Mouse (Mus musculus): ENCODE measurements around the gene Slc17a9. TPM values are rescaled to one million over a fixed set of nuclear protein-coding genes. Genes with fewer than 3 reads are reported as not detected.

The Slc17a9 gene
- polyA plus RNA-seq, 1 experiment = 6.1 TPM

DNA sequence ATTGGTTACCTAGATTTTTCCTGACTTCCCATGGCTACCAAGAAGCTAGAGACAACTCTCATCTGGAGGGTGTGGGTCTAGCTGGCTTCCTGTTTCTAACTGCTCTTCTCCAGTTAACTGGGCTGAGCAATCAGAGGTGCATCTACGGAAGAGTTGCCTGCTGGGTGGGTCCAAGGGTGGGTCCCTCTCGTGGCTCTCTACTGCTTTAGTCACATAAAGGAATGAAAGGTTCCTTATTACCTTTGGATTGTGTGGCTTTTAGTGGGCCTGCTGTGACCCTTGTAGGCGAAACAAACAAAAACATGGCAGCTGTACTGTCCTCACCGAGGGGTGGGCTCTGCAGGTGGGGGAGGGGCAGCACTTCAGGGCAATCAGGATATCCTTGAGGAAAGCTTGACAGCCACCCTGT is 2.6 kb downstream of the Slc17a9 start:
- peaks cover 60% of the 10 kb centered on the region for H3K4me1 ChIP-seq
- peaks cover 29% of the 10 kb centered on the region for H3K36me3 ChIP-seq (replicated peaks; ENCODE audit: low read length)
- no peak overlapping the region for H3K4me3 ChIP-seq (replicated peaks)
- H3K9me3 ChIP-seq = no peaks in the 10 kb centered on the region
- H3K27me3 ChIP-seq (replicated peaks) = peaks cover 2% of the 10 kb centered on the region
- TF ChIP-seq FLI1 (IDR thresholded peaks at IDR 0.05; ENCODE audit: low read length) (no peak), GATA1 (IDR thresholded peaks at IDR 0.05; ENCODE audit: borderline replicate concordance, low read length) (no peak)

- Histone ChIP-seq H3K27me3 (replicated peaks) (peaks cover 2% of the 10 kb centered on the region), H3K9me3 (no peaks in the 10 kb centered on the region), H3K4me3 (replicated peaks) (no peak overlapping the region), H3K36me3 (replicated peaks; ENCODE audit: low read length) (peaks cover 21% of the 10 kb centered on the region), H3K4me1 (peaks cover 38% of the 10 kb centered on the region)
- TF ChIP-seq GATA1 (IDR thresholded peaks at IDR 0.05; ENCODE audit: borderline replicate concordance, low read length) (no peak), FLI1 (IDR thresholded peaks at IDR 0.05; ENCODE audit: low read length) (no peak)
Measured at GRCm38 (mm10) chr2:180731036-180731435, 6.0 kb downstream of the Slc17a9 start.

GRCm38 (mm10) chr2:180731984-180732383 is 6.9 kb downstream of the Slc17a9 start:
- Histone ChIP-seq H3K4me1 (peaks cover 28% of the 10 kb centered on the region), H3K9me3 (no peaks in the 10 kb centered on the region), H3K36me3 (replicated peaks; ENCODE audit: low read length) (peaks cover 26% of the 10 kb centered on the region), H3K4me3 (replicated peaks) (no peak overlapping the region), H3K27me3 (replicated peaks) (peaks cover 2% of the 10 kb centered on the region)
- TF ChIP-seq FLI1 (IDR thresholded peaks at IDR 0.05; ENCODE audit: low read length) (no peak), GATA1 (IDR thresholded peaks at IDR 0.05; ENCODE audit: borderline replicate concordance, low read length) (no peak)

- no peak for TF ChIP-seq FLI1 (IDR thresholded peaks at IDR 0.05; ENCODE audit: low read length)
- TF ChIP-seq GATA1 (IDR thresholded peaks at IDR 0.05; ENCODE audit: borderline replicate concordance, low read length) = no peak
- Histone ChIP-seq H3K4me3 (replicated peaks) (no peak overlapping the region), H3K27me3 (replicated peaks) (no peaks in the 10 kb centered on the region), H3K36me3 (replicated peaks; ENCODE audit: low read length) (peaks cover 26% of the 10 kb centered on the region), H3K9me3 (no peaks in the 10 kb centered on the region), H3K4me1 (peaks cover 21% of the 10 kb centered on the region)
Measured at GRCm38 (mm10) chr2:180735232-180735631, 10.2 kb downstream of the Slc17a9 start.

DNA sequence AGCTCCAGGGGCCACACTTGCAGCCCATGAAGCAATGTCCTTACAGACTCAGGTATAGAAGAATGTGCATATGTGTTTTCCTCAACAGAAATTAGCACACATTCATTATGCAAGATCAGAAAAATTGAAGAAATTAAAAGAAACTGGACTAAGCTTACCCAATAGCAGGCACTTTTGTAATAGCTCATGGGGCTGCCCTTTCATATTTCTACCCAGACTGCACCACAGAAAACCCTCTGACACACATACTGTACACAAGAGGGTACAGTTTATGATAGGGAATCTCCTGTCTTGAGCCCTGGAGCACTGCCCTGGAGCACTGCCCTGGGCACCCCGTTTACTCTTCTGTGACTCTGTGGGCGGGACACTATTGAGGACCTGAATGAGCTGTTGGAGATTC is 12.9 kb downstream of the Slc17a9 start:
- TF ChIP-seq GATA1 (IDR thresholded peaks at IDR 0.05; ENCODE audit: borderline replicate concordance, low read length) (no peak), FLI1 (IDR thresholded peaks at IDR 0.05; ENCODE audit: low read length) (no peak)
- H3K4me3 ChIP-seq (replicated peaks) = no peak overlapping the region
- H3K9me3 ChIP-seq = no peaks in the 10 kb centered on the region
- peaks cover 13% of the 10 kb centered on the region for H3K36me3 ChIP-seq (replicated peaks; ENCODE audit: low read length)
- peaks cover 3% of the 10 kb centered on the region for H3K27me3 ChIP-seq (replicated peaks)
- H3K4me1 ChIP-seq = peaks cover 18% of the 10 kb centered on the region

- Histone ChIP-seq H3K36me3 (replicated peaks; ENCODE audit: low read length) (peaks cover 5% of the 10 kb centered on the region), H3K9me3 (no peaks in the 10 kb centered on the region), H3K4me1 (peaks cover 18% of the 10 kb centered on the region), H3K27me3 (replicated peaks) (peaks cover 3% of the 10 kb centered on the region), H3K4me3 (replicated peaks) (no peak overlapping the region)
- TF ChIP-seq GATA1 (IDR thresholded peaks at IDR 0.05; ENCODE audit: borderline replicate concordance, low read length) (no peak), FLI1 (IDR thresholded peaks at IDR 0.05; ENCODE audit: low read length) (no peak)
Measured at GRCm38 (mm10) chr2:180740349-180740748, 15.3 kb downstream of the Slc17a9 start.

GRCm38 (mm10) chr2:180741421-180741820 is 16.4 kb downstream of the Slc17a9 start:
- H3K9me3 ChIP-seq = no peaks in the 10 kb centered on the region
- H3K4me3 ChIP-seq (replicated peaks) = no peak overlapping the region
- peaks cover 4% of the 10 kb centered on the region for H3K36me3 ChIP-seq (replicated peaks; ENCODE audit: low read length)
- H3K4me1 ChIP-seq = peaks cover 18% of the 10 kb centered on the region
- TF ChIP-seq GATA1 (IDR thresholded peaks at IDR 0.05; ENCODE audit: borderline replicate concordance, low read length) (no peak), FLI1 (IDR thresholded peaks at IDR 0.05; ENCODE audit: low read length) (no peak)
- peaks cover 9% of the 10 kb centered on the region for H3K27me3 ChIP-seq (replicated peaks)

DNA sequence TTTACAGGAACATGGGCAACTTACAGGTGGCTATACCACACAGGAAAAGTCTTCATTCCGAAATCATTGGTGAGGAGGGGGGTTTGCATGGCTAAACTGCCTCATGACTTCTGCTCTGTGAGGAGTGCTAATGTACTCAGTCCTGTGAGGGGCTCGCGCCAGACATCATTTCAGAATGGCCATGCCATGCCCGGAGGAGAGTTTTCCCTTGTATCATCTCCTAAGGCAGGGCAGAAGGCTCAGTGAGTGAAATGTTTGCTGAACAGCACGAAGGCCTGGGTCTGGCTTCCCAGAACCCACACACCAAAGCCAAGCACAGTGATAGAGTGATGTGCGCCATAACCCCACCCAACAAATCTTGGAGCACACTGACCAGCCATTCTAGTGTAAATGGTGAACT is 17.8 kb downstream of the Slc17a9 start:
- H3K4me1 ChIP-seq = peaks cover 18% of the 10 kb centered on the region
- H3K36me3 ChIP-seq (replicated peaks; ENCODE audit: low read length) = no peaks in the 10 kb centered on the region
- no peak for TF ChIP-seq GATA1 (IDR thresholded peaks at IDR 0.05; ENCODE audit: borderline replicate concordance, low read length)
- TF ChIP-seq FLI1 (IDR thresholded peaks at IDR 0.05; ENCODE audit: low read length) = no peak
- peaks cover 16% of the 10 kb centered on the region for H3K27me3 ChIP-seq (replicated peaks)
- no peaks in the 10 kb centered on the region for H3K9me3 ChIP-seq
- no peak overlapping the region for H3K4me3 ChIP-seq (replicated peaks)

GRCm38 (mm10) chr2:180743321-180743720 is 18.3 kb downstream of the Slc17a9 start:
- TF ChIP-seq FLI1 (IDR thresholded peaks at IDR 0.05; ENCODE audit: low read length) (no peak), GATA1 (IDR thresholded peaks at IDR 0.05; ENCODE audit: borderline replicate concordance, low read length) (no peak)
- Histone ChIP-seq H3K9me3 (no peaks in the 10 kb centered on the region), H3K36me3 (replicated peaks; ENCODE audit: low read length) (no peaks in the 10 kb centered on the region)

DNA sequence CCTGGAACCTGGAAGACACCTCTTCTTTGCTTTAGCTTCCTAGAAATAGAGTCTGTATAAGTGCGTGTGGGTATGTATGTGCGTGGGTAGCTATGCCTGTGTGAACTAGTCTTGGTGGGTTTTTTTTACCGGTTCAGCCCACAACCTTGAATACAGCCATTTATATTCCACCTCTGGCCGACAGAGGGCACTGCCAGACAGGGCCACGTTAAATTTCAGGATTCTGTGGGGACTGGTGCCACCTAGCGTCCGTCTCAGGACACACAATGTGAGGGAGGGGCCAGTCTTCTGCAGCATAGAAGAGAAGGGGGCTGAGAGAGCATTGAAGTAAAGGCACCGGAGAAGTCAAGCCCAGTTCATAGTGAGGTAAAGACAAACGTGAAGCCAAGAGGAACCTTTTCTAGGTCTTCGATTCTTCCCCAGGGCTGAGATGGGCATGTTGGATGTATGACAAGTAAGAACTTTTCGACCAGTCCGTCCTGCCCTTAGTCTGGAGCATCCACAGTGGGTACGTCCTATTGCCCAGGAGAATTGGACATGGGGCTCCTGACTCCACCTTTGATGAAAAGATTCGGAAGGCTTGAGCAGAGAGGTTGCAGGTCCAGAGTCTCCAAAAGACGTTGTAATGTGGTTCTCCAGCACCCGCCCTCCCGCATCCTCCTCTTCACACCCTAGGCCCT is 20.3 kb downstream of the Slc17a9 start:
- peaks cover 14% of the 10 kb centered on the region for H3K4me1 ChIP-seq
- no peaks in the 10 kb centered on the region for H3K9me3 ChIP-seq
- H3K36me3 ChIP-seq (replicated peaks; ENCODE audit: low read length) = no peaks in the 10 kb centered on the region
- no peak for TF ChIP-seq GATA1 (IDR thresholded peaks at IDR 0.05; ENCODE audit: borderline replicate concordance, low read length)
- no peak for TF ChIP-seq FLI1 (IDR thresholded peaks at IDR 0.05; ENCODE audit: low read length)
- H3K27me3 ChIP-seq (replicated peaks) = peaks cover 30% of the 10 kb centered on the region
- no peak overlapping the region for H3K4me3 ChIP-seq (replicated peaks)

More at GRCm38 (mm10) chr2:180743321-180743720, 18.3 kb downstream of the Slc17a9 start:
- Histone ChIP-seq H3K4me3 (replicated peaks) (no peak overlapping the region), H3K27me3 (replicated peaks) (peaks cover 16% of the 10 kb centered on the region), H3K4me1 (peaks cover 18% of the 10 kb centered on the region)

Data from megakaryocyte, embryonic 14.5 days (primary cell).